Mouse (Mus musculus) hindbrain, postnatal 0 days (tissue): ENCODE data around the gene Nenf. TPM values are rescaled to one million over a fixed set of nuclear protein-coding genes. Genes with fewer than 3 reads are reported as not detected.
A peak's percentile ranks its signal among the peaks of the same experiment; 100 is the strongest.

ENCODE experiments used
- ATAC-seq: fragments of 200-750 bp; cut with Nextera tagmentation; 2 replicates; pipeline ENCODE4 v1.8.0; 2017; ENCODE audit warnings: mild to moderate bottlenecking, moderate TSS enrichment, moderate library complexity
- DNase-seq: peaks from one replicate; pipeline ENCODE4 v3.0.0-alpha.2; 2015; ENCODE audit warnings: low spot score
- H3K27ac ChIP-seq: fragments of 300-500 bp; sonication (generic); 2 replicates; pipeline ENCODE4 v1.5.1; 2014; ENCODE audit warnings: mild to moderate bottlenecking
- H3K27me3 ChIP-seq: fragments of 300-500 bp; sonication (generic); 2 replicates; pipeline ENCODE4 v1.6.1; 2014; ENCODE audit warnings: low read length, mixed read lengths; ENCODE audit not compliant: insufficient read depth
- H3K36me3 ChIP-seq: fragments of 300-500 bp; sonication (generic); 2 replicates; pipeline ENCODE4 v1.6.1; 2014; ENCODE audit warnings: low read length, mixed read lengths; ENCODE audit not compliant: insufficient read depth
- H3K4me1 ChIP-seq: fragments of 300-500 bp; sonication (generic); 2 replicates; pipeline ENCODE4 v1.6.1; 2014; ENCODE audit warnings: antibody characterized with exemption, low read length, mixed read lengths; ENCODE audit not compliant: insufficient read depth
- H3K4me2 ChIP-seq: fragments of 300-500 bp; sonication (generic); 2 replicates; pipeline ENCODE4 v1.6.1; 2014; ENCODE audit warnings: low read depth, mild to moderate bottlenecking, low read length, moderate library complexity, mixed read lengths
- H3K4me3 ChIP-seq: fragments of 300-500 bp; sonication (generic); 2 replicates; pipeline ENCODE4 v1.5.1; 2014; ENCODE audit warnings: low read length
- H3K9ac ChIP-seq: fragments of 300-500 bp; sonication (generic); replicated peaks from 2 replicates; pipeline ENCODE4 v1.6.1; 2014; ENCODE audit warnings: mild to moderate bottlenecking, low read length, moderate library complexity, mixed read lengths
- H3K9me3 ChIP-seq: fragments of 300-500 bp; sonication (generic); 2 replicates; pipeline ENCODE4 v1.6.1; 2016; ENCODE audit warnings: low read length, mixed read lengths
- CTCF ChIP-seq: IDR thresholded peaks from 2 replicates; pipeline ENCODE4 v1.5.1; 2016; ENCODE audit warnings: antibody characterized with exemption, control low read depth, low read depth
- WGBS: fragments of 180-500 bp; shearing (Covaris S2); extraction: QIAGEN DNeasy Blood & Tissue Kit; methylation state at CpG from one replicate; pipeline ENCODE4 v1.1.7; 2014; 5-methylcytosine and 5-hydroxymethylcytosine counted together
- polyA plus RNA-seq: library from polyadenylated mRNA; unstranded; fragments of >200 nt; fragmentation: Nextera tagmentation; extraction: Ambion mirVana; gene quantifications from 2 replicates; pipeline ENCODE4 v1.2.1, GENCODE M21; 2015
- total RNA-seq: library from RNA; depleted of rRNA; stranded (reverse); fragments of >200 nt; gene quantifications from 2 replicates; pipeline ENCODE4 v1.2.3, GENCODE M21; 2014

The Nenf gene
- total and polyA plus RNA-seq, 2 experiments from 2014 or later = 143 to 182 TPM

DNA sequence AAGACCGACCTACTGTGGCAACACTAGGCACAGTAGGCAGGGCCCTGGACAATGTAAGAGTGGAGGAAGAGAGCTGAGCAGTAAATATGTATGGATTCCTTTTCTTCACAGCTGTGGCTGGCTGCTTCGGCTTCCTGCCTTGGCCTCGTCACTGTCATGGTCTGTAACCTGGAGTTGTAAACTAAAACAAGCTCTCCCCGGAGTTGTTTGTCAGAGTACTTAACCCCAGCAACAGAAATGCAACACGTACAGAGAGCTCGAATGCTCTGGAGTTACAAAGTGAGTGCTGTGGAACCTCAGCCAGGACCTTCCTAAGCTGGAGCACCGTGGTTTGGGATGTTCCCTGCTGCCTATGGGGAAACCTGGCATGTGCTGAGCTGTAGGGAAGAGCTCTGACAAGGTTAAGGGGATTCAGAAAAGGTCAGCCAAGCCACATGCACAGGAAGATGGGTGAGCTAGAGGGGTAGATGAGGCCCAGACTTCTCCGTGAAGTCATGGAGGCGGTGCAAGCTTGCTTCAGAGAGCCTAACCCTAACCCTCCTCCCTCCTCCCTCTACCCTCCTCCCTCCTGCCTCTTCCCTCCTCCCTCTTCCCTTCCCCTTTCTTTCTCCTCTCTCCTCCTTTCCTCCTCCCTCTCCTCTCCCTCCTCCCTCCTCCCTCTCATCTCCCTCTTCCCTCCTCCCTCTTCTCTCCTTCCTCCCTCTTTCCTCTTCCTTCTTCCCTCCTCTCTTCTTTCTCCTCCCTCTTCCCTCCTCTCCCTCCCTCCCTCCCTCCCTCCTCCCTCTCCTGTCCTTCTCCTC lies 23.8 kb downstream of the Nenf start:
- Histone ChIP-seq H3K4me3 (no peak overlapping the region), H3K27ac (no peak overlapping the region), H3K27me3 (no peaks in the 10 kb centered on the region), H3K9me3 (no peaks in the 10 kb centered on the region), H3K9ac (no peak overlapping the region), H3K4me1 (0 out of 2 replicates have a peak, but pooled peaks cover 2% of the 10 kb centered on the region), H3K36me3 (no peaks in the 10 kb centered on the region), H3K4me2 (no peak overlapping the region)
- no peak for TF ChIP-seq CTCF
- no peak for DNase-seq
- no peak for ATAC-seq
- WGBS = 73% methylated on average over 9 of the region's 9 CpGs

DNA sequence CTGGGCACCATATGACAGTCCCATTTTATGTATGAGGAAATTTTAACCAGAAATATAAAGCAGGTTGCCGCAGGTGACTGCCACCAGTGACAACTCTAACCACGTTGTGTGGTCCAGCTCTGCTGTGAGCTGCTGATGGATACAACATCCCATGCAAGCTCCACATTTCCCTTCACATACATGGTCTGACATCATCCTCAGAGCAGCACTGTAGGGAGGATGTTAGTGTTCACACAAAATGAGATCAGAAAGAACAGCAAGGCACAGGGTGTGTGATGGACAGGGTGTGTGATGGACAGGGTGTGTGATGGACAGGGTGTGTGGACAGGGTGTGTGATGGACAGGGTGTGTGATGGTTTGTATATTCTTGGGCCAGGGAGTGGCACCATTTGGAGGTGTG lies 24.9 kb downstream of the Nenf start:
- 84% methylated on average over 2 of the region's 2 CpGs for WGBS
- no peak for ATAC-seq

DNA sequence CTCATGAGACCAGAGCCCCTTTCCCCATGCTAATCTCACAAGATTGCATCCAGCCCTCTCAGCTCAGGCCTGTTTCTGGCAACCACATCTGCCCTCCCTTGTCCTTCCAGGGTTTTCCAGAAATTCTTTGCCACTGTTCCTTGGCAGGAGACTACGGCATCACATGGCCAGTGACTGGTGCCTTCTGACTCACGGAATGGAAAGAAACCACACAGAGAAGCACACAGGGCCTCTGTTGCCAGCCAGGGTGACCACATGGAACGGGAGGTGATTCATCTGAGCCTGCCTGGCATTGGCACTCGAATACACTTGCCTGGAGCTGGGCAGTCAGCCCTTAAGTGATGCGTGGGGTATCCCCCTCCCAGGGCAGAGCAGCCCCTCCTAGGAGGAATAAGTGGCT lies 25.6 kb downstream of the Nenf start:
- H3K9ac ChIP-seq = no peak overlapping the region
- no peaks in the 10 kb centered on the region for H3K36me3 ChIP-seq
- no peak for TF ChIP-seq CTCF
- 41% methylated on average over 5 of the region's 5 CpGs for WGBS
- DNase-seq (peak; percentile 77), ATAC-seq (peak; percentile 90)
- H3K4me1 ChIP-seq = 0 out of 2 replicates have a peak, but pooled peaks cover 2% of the 10 kb centered on the region
- H3K4me3 ChIP-seq = no peak overlapping the region
- no peaks in the 10 kb centered on the region for H3K27me3 ChIP-seq
- no peak overlapping the region for H3K27ac ChIP-seq
- H3K4me2 ChIP-seq = no peak overlapping the region
- no peaks in the 10 kb centered on the region for H3K9me3 ChIP-seq

More for the DNA sequence above, 24.9 kb downstream of the Nenf start:
- Histone ChIP-seq H3K4me1 (0 out of 2 replicates have a peak, but pooled peaks cover 2% of the 10 kb centered on the region), H3K27me3 (no peaks in the 10 kb centered on the region), H3K9me3 (no peaks in the 10 kb centered on the region), H3K4me2 (no peak overlapping the region), H3K9ac (no peak overlapping the region), H3K4me3 (no peak overlapping the region), H3K27ac (no peak overlapping the region), H3K36me3 (no peaks in the 10 kb centered on the region)
- TF ChIP-seq CTCF = no peak
- DNase-seq = no peak

DNA sequence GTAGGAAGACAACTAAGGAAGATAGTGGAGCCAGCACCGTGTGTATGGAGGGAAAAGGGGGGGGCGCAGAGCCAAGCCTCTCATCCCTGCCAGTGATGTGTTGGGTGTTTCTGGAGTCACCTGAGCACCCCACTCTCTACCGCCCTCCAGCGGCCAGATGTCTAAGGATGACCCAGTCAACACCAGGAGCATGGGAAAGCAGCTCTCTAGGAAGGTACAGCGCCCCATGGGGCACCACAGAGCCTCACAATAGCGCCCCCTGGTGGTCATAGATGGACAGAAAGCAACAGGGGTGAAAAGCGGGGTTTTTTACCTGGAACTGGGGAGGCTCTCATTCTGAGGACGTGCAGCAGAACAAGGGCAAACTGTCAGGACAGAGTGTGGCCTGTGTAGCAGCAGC lies 29.2 kb downstream of the Nenf start:
- ATAC-seq (no peak), DNase-seq (no peak)
- Histone ChIP-seq H3K4me3 (no peak overlapping the region), H3K27me3 (no peaks in the 10 kb centered on the region), H3K4me2 (no peak overlapping the region), H3K9me3 (0 out of 2 replicates have a peak, but pooled peaks cover 3% of the 10 kb centered on the region), H3K27ac (no peak overlapping the region), H3K36me3 (no peaks in the 10 kb centered on the region), H3K4me1 (0 out of 2 replicates have a peak, but pooled peaks cover 2% of the 10 kb centered on the region), H3K9ac (no peak overlapping the region)
- TF ChIP-seq CTCF = peak; percentile 68
- WGBS = 41% methylated on average over 8 of the region's 8 CpGs

DNA sequence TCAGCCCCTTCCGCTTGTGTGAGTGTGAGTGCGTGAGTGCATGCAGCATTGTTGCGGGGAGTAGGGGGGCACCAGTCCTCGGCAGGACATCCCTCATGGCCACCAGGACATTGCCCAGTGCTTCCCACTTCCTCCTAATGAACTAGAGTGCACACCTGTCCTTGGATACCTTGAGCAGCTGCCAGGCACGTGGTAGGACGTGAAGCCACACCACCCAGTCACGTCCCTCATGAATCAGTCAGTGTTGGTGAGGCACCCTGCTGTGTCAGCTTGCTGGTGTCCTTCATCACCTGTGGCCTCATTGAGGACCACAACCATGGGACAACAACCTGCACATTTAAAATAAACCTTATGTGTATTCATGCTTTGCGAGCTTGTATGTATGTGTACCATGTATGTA lies 33.5 kb downstream of the Nenf start:
- DNase-seq (no peak), ATAC-seq (no peak)
- no peaks in the 10 kb centered on the region for H3K27me3 ChIP-seq
- H3K4me3 ChIP-seq = no peak overlapping the region
- WGBS = 84% methylated on average over 8 of the region's 8 CpGs
- no peaks in the 10 kb centered on the region for H3K4me1 ChIP-seq
- H3K9ac ChIP-seq = no peak overlapping the region
- no peak overlapping the region for H3K4me2 ChIP-seq
- no peak for TF ChIP-seq CTCF
- no peak overlapping the region for H3K27ac ChIP-seq
- 0 out of 2 replicates have a peak, but pooled peaks cover 3% of the 10 kb centered on the region for H3K9me3 ChIP-seq
- H3K36me3 ChIP-seq = no peaks in the 10 kb centered on the region

DNA sequence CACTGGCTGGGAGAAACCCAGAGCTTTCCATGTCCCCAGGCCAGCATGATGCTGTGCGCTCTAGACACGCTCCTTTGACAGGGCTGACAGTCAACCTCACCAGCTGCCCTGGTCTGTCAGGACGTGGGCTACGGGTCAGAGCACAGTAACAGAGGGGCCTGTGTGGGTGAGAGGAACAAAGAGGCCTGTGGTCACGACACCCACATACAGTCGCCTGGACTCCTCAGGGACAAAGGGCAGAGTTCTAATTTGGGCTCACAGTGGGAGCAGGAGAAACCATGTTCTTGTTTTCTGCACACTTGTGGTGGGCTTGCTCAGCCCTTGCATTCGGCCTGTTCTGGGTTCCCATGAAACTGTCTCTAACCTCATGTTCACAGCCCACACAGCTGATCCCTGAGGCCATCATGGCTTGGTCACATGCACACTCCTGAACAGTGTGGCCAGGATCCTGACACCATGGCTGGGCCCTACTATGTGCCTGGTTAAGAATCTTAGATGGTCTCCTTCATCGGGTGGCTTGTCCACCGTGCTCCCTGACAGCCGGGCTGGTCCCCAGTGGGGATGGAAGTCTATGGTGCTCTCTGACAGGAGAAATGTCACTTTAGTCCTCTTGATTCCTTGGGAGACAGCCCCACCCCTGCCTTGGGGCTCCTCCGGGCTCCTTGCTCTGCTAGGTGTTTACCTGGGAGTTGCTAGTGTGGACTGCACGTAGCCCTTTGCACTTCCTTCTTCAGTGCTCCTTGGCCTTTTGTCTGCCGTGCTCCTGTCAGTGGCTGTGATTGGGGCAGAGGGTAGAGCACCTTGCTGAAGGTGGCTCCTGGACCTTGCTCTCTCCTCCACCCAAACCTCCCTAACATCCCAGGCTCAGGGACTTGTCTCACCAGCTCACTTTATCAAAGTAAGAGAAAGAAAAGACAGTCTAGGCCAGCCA lies 34.6 kb downstream of the Nenf start:
- WGBS = 73% methylated on average over 13 of the region's 13 CpGs
- ATAC-seq (no peak), DNase-seq (no peak)
- no peak overlapping the region for H3K4me3 ChIP-seq
- no peak overlapping the region for H3K4me2 ChIP-seq
- H3K36me3 ChIP-seq = no peaks in the 10 kb centered on the region
- H3K9me3 ChIP-seq = 0 out of 2 replicates have a peak, but pooled peaks cover 3% of the 10 kb centered on the region
- no peak for TF ChIP-seq CTCF
- H3K27me3 ChIP-seq = no peaks in the 10 kb centered on the region
- no peak overlapping the region for H3K27ac ChIP-seq
- no peaks in the 10 kb centered on the region for H3K4me1 ChIP-seq
- no peak overlapping the region for H3K9ac ChIP-seq
